Mouse (Mus musculus) C2C12 (cell line): ENCODE measurements at regions not wholly inside any gene's neighbourhood (a gene's known extent, or its start where the extent isn't known, plus 50 kb on each side); places are given as distances from the start of the nearest gene placed in this dataset.

Experiments
- CTCF ChIP-seq: IDR thresholded peaks from one replicate; pipeline ENCODE4 v1.5.1; 2011; ENCODE audit not compliant: control insufficient read depth, insufficient read depth, insufficient read length
- FOSL1 ChIP-seq: IDR thresholded peaks from one replicate; pipeline ENCODE4 v1.8.0; 2011; ENCODE audit warnings: mild to moderate bottlenecking, low read length; ENCODE audit not compliant: poor library complexity, insufficient read depth, severe bottlenecking
- MAX ChIP-seq: IDR thresholded peaks from one replicate; pipeline ENCODE4 v1.6.1; 2011; ENCODE audit warnings: mild to moderate bottlenecking, control low read depth
- MYOG ChIP-seq: IDR thresholded peaks from one replicate; pipeline ENCODE4 v1.6.1; 2011; ENCODE audit not compliant: control insufficient read depth, insufficient read length; ENCODE audit errors: extremely low read depth
- USF1 ChIP-seq: IDR thresholded peaks from one replicate; pipeline ENCODE4 v1.6.1; 2011; ENCODE audit warnings: low read depth, mild to moderate bottlenecking, control low read depth, moderate library complexity

DNA sequence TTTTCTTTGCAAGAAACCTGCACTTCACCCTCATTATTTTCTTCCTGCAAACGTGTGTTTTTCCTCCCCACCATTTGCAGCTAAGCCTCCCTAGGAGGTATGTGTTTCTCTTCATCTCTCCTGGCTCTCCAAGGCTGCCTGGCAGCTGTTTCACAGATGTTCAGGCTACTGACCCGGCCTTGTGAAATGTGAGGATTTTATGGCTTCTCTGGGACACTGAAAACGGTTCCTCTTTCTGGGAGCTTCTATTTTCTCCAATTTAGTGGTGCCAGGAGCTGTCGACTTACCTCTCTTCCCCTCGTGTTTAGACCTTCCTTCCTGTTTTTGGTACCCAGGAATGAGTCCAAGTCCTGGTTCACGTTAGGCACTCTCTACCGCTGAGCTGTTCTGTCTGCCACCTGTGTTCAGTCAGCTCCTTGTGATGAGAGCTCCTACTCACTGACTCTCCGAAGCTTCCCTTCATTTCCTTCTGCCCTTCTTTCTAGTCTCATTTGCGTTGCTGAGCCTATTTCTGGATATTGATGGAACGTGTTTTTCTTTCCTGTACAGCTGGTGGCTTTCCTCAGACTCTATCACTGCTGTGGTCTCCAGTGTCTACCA, 96.4 kb downstream of the Ppp4r2 start:
- TF ChIP-seq CTCF (no peak), FOSL1 (no peak), USF1 (no peak), MAX (no peak), MYOG (no peak)
